Mouse (Mus musculus) bone marrow macrophage, adult 2 months (primary cell): Measurements from ENCODE around the gene Fbxl5.

Experiments used
- CTCF ChIP-seq: IDR thresholded peaks from 2 replicates; pipeline ENCODE4 v1.5.1; 2012; ENCODE audit warnings: low read depth, mild to moderate bottlenecking, low read length, moderate library complexity
- POLR2A ChIP-seq: IDR thresholded peaks from 2 replicates; pipeline ENCODE4 v1.6.1; 2012; ENCODE audit warnings: mild to moderate bottlenecking, low read depth, low read length, borderline replicate concordance

DNA sequence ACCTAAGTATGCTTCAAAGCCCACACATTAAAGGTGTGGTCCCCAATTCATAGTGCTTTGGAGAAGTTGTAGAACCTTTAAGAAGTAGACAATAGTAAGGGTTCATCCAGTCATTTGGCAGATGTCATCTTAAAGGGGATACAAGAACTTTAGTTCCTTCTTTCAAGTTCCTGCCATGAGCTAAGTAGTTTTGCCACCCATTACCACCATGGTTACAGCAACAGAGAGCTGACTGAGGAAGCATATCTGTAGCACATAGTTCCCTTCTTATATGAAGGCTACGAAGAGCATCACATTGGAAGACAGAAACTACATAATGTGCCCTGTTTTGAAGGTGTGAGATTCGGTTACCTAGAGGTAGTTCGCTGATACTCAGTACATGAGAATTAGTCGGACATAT, 34.8 kb downstream of the Fbxl5 start:
- no peak for TF ChIP-seq CTCF
- TF ChIP-seq POLR2A: no peak
